Mouse (Mus musculus): ENCODE measurements at regions not wholly inside any gene's neighbourhood (a gene's known extent, or its start where the extent isn't known, plus 50 kb on each side); places are given as distances from the start of the nearest gene placed in this dataset.

- no peak for DNase-seq (ENCODE audit: low read depth)
Measured at GRCm38 (mm10) chr9:30021981-30022380, 59.0 kb upstream of the Ntm start.

GRCm38 (mm10) chr9:30025275-30025674 lies 62.3 kb upstream of the Ntm start:
- no peak for DNase-seq (ENCODE audit: low read depth)

- no peak for DNase-seq (ENCODE audit: low read depth)
Measured at GRCm38 (mm10) chr9:30026939-30027338, 64.0 kb upstream of the Ntm start.

- no peak for DNase-seq (ENCODE audit: low read depth)
Measured at GRCm38 (mm10) chr9:30040396-30040795, 77.5 kb upstream of the Ntm start.

- DNase-seq (ENCODE audit: low read depth): no peak
Measured at GRCm38 (mm10) chr9:30064551-30064950, 101.6 kb upstream of the Ntm start.

- no peak for DNase-seq (ENCODE audit: low read depth)
Measured at GRCm38 (mm10) chr9:30067980-30068379, 105.0 kb upstream of the Ntm start.

- DNase-seq (ENCODE audit: low read depth): no peak
Measured at GRCm38 (mm10) chr9:30075233-30075632, 112.3 kb upstream of the Ntm start.

- DNase-seq (ENCODE audit: low read depth): no peak
Measured at GRCm38 (mm10) chr9:30076006-30076405, 113.1 kb upstream of the Ntm start.

GRCm38 (mm10) chr9:30076482-30076881 lies 113.5 kb upstream of the Ntm start:
- no peak for DNase-seq (ENCODE audit: low read depth)

- no peak for DNase-seq (ENCODE audit: low read depth)
Measured at GRCm38 (mm10) chr9:30101942-30102341, 139.0 kb upstream of the Ntm start.

GRCm38 (mm10) chr9:30122371-30122770 lies 159.4 kb upstream of the Ntm start:
- DNase-seq (ENCODE audit: low read depth): no peak

GRCm38 (mm10) chr9:30129151-30129550 lies 166.2 kb upstream of the Ntm start:
- DNase-seq (ENCODE audit: low read depth): no peak

GRCm38 (mm10) chr9:30131626-30132025 lies 168.7 kb upstream of the Ntm start:
- no peak for DNase-seq (ENCODE audit: low read depth)

GRCm38 (mm10) chr9:30134303-30134702 lies 171.4 kb upstream of the Ntm start:
- DNase-seq (ENCODE audit: low read depth): no peak

GRCm38 (mm10) chr9:30137611-30138287 lies 174.8 kb upstream of the Ntm start:
- peak; percentile 47 for DNase-seq (ENCODE audit: low read depth)

GRCm38 (mm10) chr9:30140188-30140587 lies 177.2 kb upstream of the Ntm start:
- DNase-seq (ENCODE audit: low read depth): peak; percentile 84

- no peak for DNase-seq (ENCODE audit: low read depth)
Measured at GRCm38 (mm10) chr9:30141186-30141585, 178.2 kb upstream of the Ntm start.

GRCm38 (mm10) chr9:30142806-30143458 lies 180.0 kb upstream of the Ntm start:
- DNase-seq (ENCODE audit: low read depth): no peak

GRCm38 (mm10) chr9:30149481-30150468 lies 186.8 kb upstream of the Ntm start:
- no peak for DNase-seq (ENCODE audit: low read depth)

- DNase-seq (ENCODE audit: low read depth): no peak
Measured at GRCm38 (mm10) chr9:30151173-30151572, 188.2 kb upstream of the Ntm start.

GRCm38 (mm10) chr9:30166235-30166752 lies 203.4 kb upstream of the Ntm start:
- DNase-seq (ENCODE audit: low read depth): no peak

- DNase-seq (ENCODE audit: low read depth): no peak
Measured at GRCm38 (mm10) chr9:30167223-30167622, 204.3 kb upstream of the Ntm start.

Data from gonadal fat pad, adult 2 months (tissue).